Mouse (Mus musculus): ENCODE data around the gene Teddm3. TPM values are rescaled to one million over a fixed set of nuclear protein-coding genes. Genes with fewer than 3 reads are reported as not detected.
"Not testable (repeated sequence)": the region's sequence is repeated elsewhere in the genome, so short reads cannot be mapped to it uniquely, and the experiment has no call there.

The Teddm3 gene
- total RNA-seq, 2 experiments from 2014 or later = not detected

- no peak for ATAC-seq (replicated peaks; ENCODE audit: low FRiP score, poor library complexity, severe bottlenecking)
Measured at GRCm38 (mm10) chr16:21151564-21152361, 2.0 kb downstream of the Teddm3 start.

- no peak for ATAC-seq (replicated peaks; ENCODE audit: low FRiP score, poor library complexity, severe bottlenecking)
Measured at GRCm38 (mm10) chr16:21149896-21150295, 3.9 kb downstream of the Teddm3 start.

GRCm38 (mm10) chr16:21148451-21148850, 5.3 kb downstream of the Teddm3 start:
- ATAC-seq (replicated peaks; ENCODE audit: low FRiP score, poor library complexity, severe bottlenecking) = not testable (repeated sequence)

- ATAC-seq (replicated peaks; ENCODE audit: low FRiP score, poor library complexity, severe bottlenecking) = no peak
Measured at GRCm38 (mm10) chr16:21136312-21137083, 17.3 kb downstream of the Teddm3 start.

- not testable (repeated sequence) for ATAC-seq (replicated peaks; ENCODE audit: low FRiP score, poor library complexity, severe bottlenecking)
Measured at GRCm38 (mm10) chr16:21127666-21128065, 26.1 kb downstream of the Teddm3 start.

- ATAC-seq (replicated peaks; ENCODE audit: low FRiP score, poor library complexity, severe bottlenecking) = not testable (repeated sequence)
Measured at GRCm38 (mm10) chr16:21122776-21123175, 31.0 kb downstream of the Teddm3 start.

- ATAC-seq (replicated peaks; ENCODE audit: low FRiP score, poor library complexity, severe bottlenecking) = no peak
Measured at GRCm38 (mm10) chr16:21116078-21116477, 37.7 kb downstream of the Teddm3 start.

GRCm38 (mm10) chr16:21109473-21109872, 44.3 kb downstream of the Teddm3 start:
- no peak for ATAC-seq (replicated peaks; ENCODE audit: low FRiP score, poor library complexity, severe bottlenecking)

Other genes starting within 250 kb of the Teddm3 start
- not detected in 2 replicates for gene Ephb3, start 50.8 kb upstream of the Teddm3 start, total RNA-seq (2015; ENCODE audit: low replicate concordance)
- gene Ephb3, start 50.8 kb upstream of the Teddm3 start, total RNA-seq (2017; ENCODE audit: low replicate concordance) = not detected in 2 replicates